In the genomic region with DNA sequence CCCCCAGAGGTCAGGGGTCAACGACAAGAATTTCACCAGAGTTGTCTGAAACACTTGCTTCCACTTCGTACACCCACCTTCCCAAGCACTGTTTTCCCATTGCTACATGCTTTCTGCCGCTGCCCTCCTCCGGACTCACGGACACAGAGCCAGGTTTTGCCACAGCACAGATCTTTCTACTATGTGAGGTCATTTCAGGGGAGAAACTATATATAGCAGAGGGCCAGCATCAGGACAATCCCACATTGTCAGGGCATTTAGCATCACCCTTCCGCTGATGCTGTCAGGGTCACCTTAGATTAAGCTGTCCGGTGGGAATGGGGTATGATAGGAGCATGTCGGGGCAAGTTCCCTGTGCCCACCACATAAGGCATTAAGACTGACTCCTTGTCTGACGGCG, we compare ENCODE assay signal across 36 mouse cellular contexts. TPM values are rescaled to one million over a fixed set of nuclear protein-coding genes. Genes with fewer than 3 reads are reported as not detected.
DNase-seq lines count a peak whose midpoint lies in the region; ATAC-seq and TF ChIP-seq lines count a peak whose summit lies in the region.
"Had no signal": no experiment of that assay in that cellular context is flagged by ENCODE, and none has a peak within 500 bp of the region (broad histone marks: within the 10 kb centered on the region; RNA-seq: fewer than 3 reads in every experiment).

No protein-coding gene starts in this region.

- DNase-seq in heart, adult 8-10 months (ENCODE audit: low spot score), result no peak
- no peak for DNase-seq in stomach, postnatal 0 days (ENCODE audit: low spot score)
- peak; percentile 89 for DNase-seq in heart, postnatal 0 days (ENCODE audit: low spot score)
- DNase-seq in hindbrain, embryonic 14.5 days (ENCODE audit: low spot score), result no peak
- DNase-seq in hindbrain, embryonic 10.5 days (ENCODE audit: low spot score), result no peak
- DNase-seq: adrenal gland, adult 2 months; adrenal gland, postnatal 36 days; cerebellum, adult 18-20 months; cerebellum, postnatal 25 days; gastrocnemius, postnatal 14 days; kidney, adult 8-10 months; kidney, postnatal 14 days; liver, embryonic 13.5 days; lung, adult 18-20 months; lung, postnatal 4 days; right cerebral cortex, adult 18-20 months; right cerebral cortex, postnatal 4 days; thymus, postnatal 4 days had no signal

- no peak for TF ChIP-seq CTCF in stomach, postnatal 0 days (IDR thresholded peaks at IDR 0.05; ENCODE audit: low read depth)
- no peak for TF ChIP-seq CTCF in heart, postnatal 0 days (IDR thresholded peaks at IDR 0.05; ENCODE audit: low read depth)

- ATAC-seq in heart, embryonic 12.5 days (ENCODE audit: insufficient number of reproducible peaks, low FRiP score), result no peak; the same call in 1 of the 2 replicates
- ATAC-seq in stomach, embryonic 14.5 days (ENCODE audit: insufficient number of reproducible peaks, insufficient read depth, low FRiP score, low read depth), result no peak
- no peak for ATAC-seq in stomach, postnatal 0 days (ENCODE audit: low FRiP score, low TSS enrichment)
- ATAC-seq in heart, postnatal 0 days (ENCODE audit: insufficient read depth, low read depth), result peak; percentile 81
- ATAC-seq in hindbrain, embryonic 14.5 days (ENCODE audit: low FRiP score), result no peak
- ATAC-seq: activated CD4-positive, CD25-positive, alpha-beta regulatory T cell, adult 4 months; CD4-positive, CD25-positive, alpha-beta regulatory T cell, adult 4 months; forebrain, embryonic 13.5 days; intestine, embryonic 16.5 days; lung, postnatal 0 days had no signal

- TF ChIP-seq EP300 in stomach, postnatal 0 days (optimal IDR thresholded peaks at IDR 0.05), result no peak
- no peak for TF ChIP-seq EP300 in heart, postnatal 0 days (IDR thresholded peaks at IDR 0.05; ENCODE audit: low read depth)

- no peaks in the 10 kb centered on the region for H3K9me3 ChIP-seq in heart, embryonic 12.5 days (replicated peaks)
- H3K9me3 ChIP-seq in stomach, embryonic 14.5 days (ENCODE audit: control insufficient read depth, low read depth, low read length), result no peaks in the 10 kb centered on the region
- no peaks in the 10 kb centered on the region for H3K9me3 ChIP-seq in stomach, postnatal 0 days (ENCODE audit: control insufficient read depth, low read length)
- H3K9me3 ChIP-seq in heart, postnatal 0 days (replicated peaks; ENCODE audit: control insufficient read depth, low read length), result no peaks in the 10 kb centered on the region
- H3K9me3 ChIP-seq in hindbrain, embryonic 14.5 days (ENCODE audit: control insufficient read depth, low read length), result no peaks in the 10 kb centered on the region
- H3K9me3 ChIP-seq in hindbrain, embryonic 10.5 days, result no peaks in the 10 kb centered on the region
- H3K9me3 ChIP-seq: embryonic facial prominence, embryonic 10.5 days; embryonic facial prominence, embryonic 15.5 days; forebrain, embryonic 13.5 days; hindbrain, embryonic 12.5 days; limb, embryonic 15.5 days; liver, embryonic 13.5 days; megakaryocyte, embryonic 14.5 days; midbrain, embryonic 12.5 days; neural tube, embryonic 12.5 days had no signal

- peak overlapping the region; percentile 67 for H3K27ac ChIP-seq in heart, embryonic 12.5 days (ENCODE audit: poor library complexity, severe bottlenecking)
- 0 out of 2 replicates have a peak overlapping the region, but pooled peaks have one; percentile 3 for H3K27ac ChIP-seq in stomach, embryonic 14.5 days (ENCODE audit: low read length)
- no peak overlapping the region for H3K27ac ChIP-seq in stomach, postnatal 0 days (replicated peaks)
- peak overlapping the region; percentile 84 for H3K27ac ChIP-seq in heart, postnatal 0 days (ENCODE audit: low read depth)
- no peak overlapping the region for H3K27ac ChIP-seq in hindbrain, embryonic 14.5 days
- H3K27ac ChIP-seq in hindbrain, embryonic 10.5 days, result no peak overlapping the region
- H3K27ac ChIP-seq: embryonic facial prominence, embryonic 10.5 days; forebrain, embryonic 13.5 days; hindbrain, embryonic 12.5 days; limb, embryonic 15.5 days; liver, embryonic 13.5 days; midbrain, embryonic 12.5 days; neural tube, embryonic 12.5 days had no signal

- no peak overlapping the region for H3K9ac ChIP-seq in heart, embryonic 12.5 days
- no peak overlapping the region for H3K9ac ChIP-seq in stomach, embryonic 14.5 days (replicated peaks; ENCODE audit: low read depth, low read length)
- no peak overlapping the region for H3K9ac ChIP-seq in stomach, postnatal 0 days (ENCODE audit: low read length)
- H3K9ac ChIP-seq in heart, postnatal 0 days (replicated peaks; ENCODE audit: low read depth, low read length), result 0 out of 2 replicates have a peak overlapping the region, but pooled peaks have one; percentile 3
- H3K9ac ChIP-seq in hindbrain, embryonic 14.5 days, result no peak overlapping the region
- H3K9ac ChIP-seq: embryonic facial prominence, embryonic 15.5 days; forebrain, embryonic 13.5 days; hindbrain, embryonic 12.5 days; limb, embryonic 15.5 days; liver, embryonic 13.5 days; midbrain, embryonic 12.5 days; neural tube, embryonic 12.5 days had no signal

- 47% methylated on average over 10 of the region's 10 CpGs for WGBS in heart, embryonic 12.5 days
- 82% methylated on average over 10 of the region's 10 CpGs for WGBS in stomach, embryonic 14.5 days
- WGBS in stomach, postnatal 0 days, result 86% methylated on average over 10 of the region's 10 CpGs
- WGBS in heart, postnatal 0 days, result 39% methylated on average over 10 of the region's 10 CpGs
- WGBS in hindbrain, embryonic 14.5 days, result 91% methylated on average over 10 of the region's 10 CpGs
- 87% methylated on average over 10 of the region's 10 CpGs for WGBS in hindbrain, embryonic 10.5 days

- H3K36me3 ChIP-seq in heart, embryonic 12.5 days, result no peaks in the 10 kb centered on the region
- H3K36me3 ChIP-seq in stomach, embryonic 14.5 days (ENCODE audit: control insufficient read depth, insufficient read depth, low read length), result no peaks in the 10 kb centered on the region
- no peaks in the 10 kb centered on the region for H3K36me3 ChIP-seq in stomach, postnatal 0 days (ENCODE audit: control insufficient read depth, insufficient read depth, low read length)
- H3K36me3 ChIP-seq in heart, postnatal 0 days (replicated peaks; ENCODE audit: control insufficient read depth, insufficient read depth, low read length), result no peaks in the 10 kb centered on the region
- no peaks in the 10 kb centered on the region for H3K36me3 ChIP-seq in hindbrain, embryonic 14.5 days (replicated peaks; ENCODE audit: control insufficient read depth, insufficient read depth)
- H3K36me3 ChIP-seq in hindbrain, embryonic 10.5 days, result no peaks in the 10 kb centered on the region
- H3K36me3 ChIP-seq: embryonic facial prominence, embryonic 10.5 days; embryonic facial prominence, embryonic 15.5 days; hindbrain, embryonic 12.5 days; limb, embryonic 15.5 days; liver, embryonic 13.5 days; midbrain, embryonic 12.5 days; neural tube, embryonic 12.5 days had no signal

- peak overlapping the region; percentile 29; the same call in 1 of the 2 replicates for H3K4me2 ChIP-seq in heart, embryonic 12.5 days
- H3K4me2 ChIP-seq in stomach, embryonic 14.5 days (replicated peaks; ENCODE audit: low read depth, low read length), result no peak overlapping the region
- no peak overlapping the region for H3K4me2 ChIP-seq in stomach, postnatal 0 days (replicated peaks; ENCODE audit: low read depth)
- 0 out of 2 replicates have a peak overlapping the region, but pooled peaks have one; percentile 11 for H3K4me2 ChIP-seq in heart, postnatal 0 days (ENCODE audit: low read depth, low read length)
- no peak overlapping the region for H3K4me2 ChIP-seq in hindbrain, embryonic 14.5 days (replicated peaks)
- H3K4me2 ChIP-seq: embryonic facial prominence, embryonic 15.5 days; forebrain, embryonic 13.5 days; hindbrain, embryonic 12.5 days; limb, embryonic 15.5 days; liver, embryonic 13.5 days; midbrain, embryonic 12.5 days; neural tube, embryonic 12.5 days had no signal

- H3K4me3 ChIP-seq in heart, embryonic 12.5 days, result no peak overlapping the region
- H3K4me3 ChIP-seq in stomach, embryonic 14.5 days (ENCODE audit: low read depth, low read length), result no peak overlapping the region
- no peak overlapping the region for H3K4me3 ChIP-seq in stomach, postnatal 0 days (ENCODE audit: low read depth, low read length)
- H3K4me3 ChIP-seq in heart, postnatal 0 days (ENCODE audit: low read depth, low read length), result no peak overlapping the region
- H3K4me3 ChIP-seq in hindbrain, embryonic 14.5 days (replicated peaks; ENCODE audit: low read length), result no peak overlapping the region
- H3K4me3 ChIP-seq in hindbrain, embryonic 10.5 days, result no peak overlapping the region
- H3K4me3 ChIP-seq: embryonic facial prominence, embryonic 10.5 days; embryonic facial prominence, embryonic 15.5 days; forebrain, embryonic 13.5 days; hindbrain, embryonic 12.5 days; limb, embryonic 15.5 days; liver, embryonic 13.5 days; megakaryocyte, embryonic 14.5 days; midbrain, embryonic 12.5 days; myocyte; neural tube, embryonic 12.5 days had no signal

- peaks cover 68% of the 10 kb centered on the region for H3K4me1 ChIP-seq in heart, embryonic 12.5 days (replicated peaks)
- H3K4me1 ChIP-seq in stomach, embryonic 14.5 days (ENCODE audit: control insufficient read depth, insufficient read depth, low read length), result peaks cover 42% of the 10 kb centered on the region
- peaks cover 11% of the 10 kb centered on the region for H3K4me1 ChIP-seq in stomach, postnatal 0 days (replicated peaks; ENCODE audit: control insufficient read depth, insufficient read depth)
- peaks cover 59% of the 10 kb centered on the region for H3K4me1 ChIP-seq in heart, postnatal 0 days (ENCODE audit: control insufficient read depth, insufficient read depth)
- no peaks in the 10 kb centered on the region for H3K4me1 ChIP-seq in hindbrain, embryonic 14.5 days (replicated peaks; ENCODE audit: control insufficient read depth, insufficient read depth, low read length)
- H3K4me1 ChIP-seq in hindbrain, embryonic 10.5 days (replicated peaks), result peaks cover 50% of the 10 kb centered on the region
- H3K4me1 ChIP-seq: neural tube, embryonic 12.5 days had no signal

- no peaks in the 10 kb centered on the region for H3K27me3 ChIP-seq in heart, embryonic 12.5 days (replicated peaks)
- H3K27me3 ChIP-seq in stomach, embryonic 14.5 days (ENCODE audit: control insufficient read depth, insufficient read depth, low read length), result no peaks in the 10 kb centered on the region
- no peaks in the 10 kb centered on the region for H3K27me3 ChIP-seq in stomach, postnatal 0 days (ENCODE audit: control insufficient read depth, insufficient read depth, low read length)
- no peaks in the 10 kb centered on the region for H3K27me3 ChIP-seq in heart, postnatal 0 days (ENCODE audit: control insufficient read depth, insufficient read depth, low read length)
- no peaks in the 10 kb centered on the region for H3K27me3 ChIP-seq in hindbrain, embryonic 14.5 days (ENCODE audit: control insufficient read depth, insufficient read depth, low read length)
- H3K27me3 ChIP-seq in hindbrain, embryonic 10.5 days (ENCODE audit: insufficient read depth, poor library complexity, severe bottlenecking), result no peaks in the 10 kb centered on the region
- H3K27me3 ChIP-seq: embryonic facial prominence, embryonic 15.5 days; forebrain, embryonic 13.5 days; hindbrain, embryonic 12.5 days; limb, embryonic 15.5 days; liver, embryonic 13.5 days; midbrain, embryonic 12.5 days; neural tube, embryonic 12.5 days had no signal

RNA-seq across cellular contexts. Expression of a gene that starts 15.5 kb away (rescaled TPM):
- polyA plus RNA-seq in heart, embryonic 12.5 days (2016; fragmentation: Nextera tagmentation; extraction: Ambion mirVana), result 13.8 and 16.1 TPM in 2 replicates
- 10 to 100 TPM; 15.9 to 18.2 (median 16.5) TPM for total RNA-seq in heart, adult 8-10 months (2022)
- polyA plus RNA-seq in stomach, embryonic 14.5 days (2014; fragmentation: Nextera tagmentation; extraction: Ambion mirVana), result 10.4 and 10.8 TPM in 2 replicates
- 21.3 and 23.5 TPM in 2 replicates for polyA plus RNA-seq in stomach, postnatal 0 days (2015; fragmentation: Nextera tagmentation; extraction: Ambion mirVana)
- total RNA-seq in heart, postnatal 0 days (2014; rRNA removed; ENCODE audit: low replicate concordance), result 29.6 and 38.7 TPM in 2 replicates
- polyA plus RNA-seq in heart, postnatal 0 days (2015; fragmentation: Nextera tagmentation; extraction: Ambion mirVana), result 21.9 and 24.8 TPM in 2 replicates
- polyA plus RNA-seq in hindbrain, embryonic 14.5 days (2014; fragmentation: Nextera tagmentation; extraction: Ambion mirVana), result 8.6 and 9.2 TPM in 2 replicates
- 11.5 and 16.9 TPM in 2 replicates for polyA plus RNA-seq in hindbrain, embryonic 10.5 days (2016; fragmentation: Nextera tagmentation; extraction: Ambion mirVana)

RNA-seq across cellular contexts. Expression of a gene that starts 16.1 kb away (rescaled TPM):
- polyA plus RNA-seq in heart, embryonic 12.5 days (2016; fragmentation: Nextera tagmentation; extraction: Ambion mirVana), result 21.6 and 26.3 TPM in 2 replicates
- 10 to 100 TPM; 16.0 to 23.9 (median 20.6) TPM for total RNA-seq in heart, adult 8-10 months (2022)
- polyA plus RNA-seq in stomach, embryonic 14.5 days (2014; fragmentation: Nextera tagmentation; extraction: Ambion mirVana), result 37.6 and 44.1 TPM in 2 replicates
- 10.2 and 11.7 TPM in 2 replicates for polyA plus RNA-seq in stomach, postnatal 0 days (2015; fragmentation: Nextera tagmentation; extraction: Ambion mirVana)
- total RNA-seq in heart, postnatal 0 days (2014; rRNA removed; ENCODE audit: low replicate concordance), result 34.9 and 39.3 TPM in 2 replicates
- 11.5 and 13.1 TPM in 2 replicates for polyA plus RNA-seq in heart, postnatal 0 days (2015; fragmentation: Nextera tagmentation; extraction: Ambion mirVana)
- 29.6 and 31.6 TPM in 2 replicates for polyA plus RNA-seq in hindbrain, embryonic 14.5 days (2014; fragmentation: Nextera tagmentation; extraction: Ambion mirVana)
- 32.2 and 39.5 TPM in 2 replicates for polyA plus RNA-seq in hindbrain, embryonic 10.5 days (2016; fragmentation: Nextera tagmentation; extraction: Ambion mirVana)

RNA-seq across cellular contexts. Expression of a gene that starts 38.7 kb away (rescaled TPM):
- polyA plus RNA-seq in heart, embryonic 12.5 days (2016; fragmentation: Nextera tagmentation; extraction: Ambion mirVana), result not detected in 2 replicates
- under 1 TPM in 3 of 4 experiments, not detected in 1; 0.49 to 0.63 (median 0.53) TPM for total RNA-seq in heart, adult 8-10 months (2022)
- 0.30 TPM in 1 of 2 replicates, not detected in the other for polyA plus RNA-seq in stomach, embryonic 14.5 days (2014; fragmentation: Nextera tagmentation; extraction: Ambion mirVana)
- polyA plus RNA-seq in stomach, postnatal 0 days (2015; fragmentation: Nextera tagmentation; extraction: Ambion mirVana), result 0.11 and 0.12 TPM in 2 replicates
- not detected in 2 replicates for total RNA-seq in heart, postnatal 0 days (2014; rRNA removed; ENCODE audit: low replicate concordance)
- polyA plus RNA-seq in heart, postnatal 0 days (2015; fragmentation: Nextera tagmentation; extraction: Ambion mirVana), result 0.14 TPM in 2 replicates
- polyA plus RNA-seq in hindbrain, embryonic 14.5 days (2014; fragmentation: Nextera tagmentation; extraction: Ambion mirVana), result 0.82 and 1.2 TPM in 2 replicates
- polyA plus RNA-seq in hindbrain, embryonic 10.5 days (2016; fragmentation: Nextera tagmentation; extraction: Ambion mirVana), result 0.39 TPM in 1 of 2 replicates, not detected in the other
- total RNA-seq: granulocyte monocyte progenitor cell, adult 5-6 weeks had no signal
- polyA plus RNA-seq: activated CD4-positive, CD25-positive, alpha-beta regulatory T cell, adult 4 months; CD4-positive, CD25-positive, alpha-beta regulatory T cell, adult 4 months; hindbrain, embryonic 12.5 days; midbrain, embryonic 12.5 days had no signal

RNA-seq across cellular contexts. Expression of a gene that starts 48.3 kb away (rescaled TPM):
- polyA plus RNA-seq in heart, embryonic 12.5 days (2016; fragmentation: Nextera tagmentation; extraction: Ambion mirVana), result 0.69 and 1.0 TPM in 2 replicates
- 1 to 10 TPM in 3 of 4 experiments, under 1 TPM in 1; 0.92 to 2.5 (median 1.5) TPM for total RNA-seq in heart, adult 8-10 months (2022)
- polyA plus RNA-seq in stomach, embryonic 14.5 days (2014; fragmentation: Nextera tagmentation; extraction: Ambion mirVana), result 1.7 and 1.9 TPM in 2 replicates
- polyA plus RNA-seq in stomach, postnatal 0 days (2015; fragmentation: Nextera tagmentation; extraction: Ambion mirVana), result 1.6 and 1.8 TPM in 2 replicates
- 1.2 and 1.3 TPM in 2 replicates for total RNA-seq in heart, postnatal 0 days (2014; rRNA removed; ENCODE audit: low replicate concordance)
- polyA plus RNA-seq in heart, postnatal 0 days (2015; fragmentation: Nextera tagmentation; extraction: Ambion mirVana), result 1.4 and 1.5 TPM in 2 replicates
- polyA plus RNA-seq in hindbrain, embryonic 14.5 days (2014; fragmentation: Nextera tagmentation; extraction: Ambion mirVana), result 1.3 and 2.2 TPM in 2 replicates
- 1.3 and 1.9 TPM in 2 replicates for polyA plus RNA-seq in hindbrain, embryonic 10.5 days (2016; fragmentation: Nextera tagmentation; extraction: Ambion mirVana)
- total RNA-seq: granulocyte monocyte progenitor cell, adult 5-6 weeks had no signal
- polyA plus RNA-seq: activated CD4-positive, CD25-positive, alpha-beta regulatory T cell, adult 4 months; CD4-positive, CD25-positive, alpha-beta regulatory T cell, adult 4 months had no signal

RNA-seq across cellular contexts. Expression of a gene that starts 55.0 kb away (rescaled TPM):
- not detected in 2 replicates for polyA plus RNA-seq in heart, embryonic 12.5 days (2016; fragmentation: Nextera tagmentation; extraction: Ambion mirVana)
- total RNA-seq in heart, adult 8-10 months (2022), result under 1 TPM in 2 of 4 experiments, not detected in 2; 0.22 to 0.31 TPM
- 0.24 TPM in 1 of 2 replicates, not detected in the other for polyA plus RNA-seq in stomach, embryonic 14.5 days (2014; fragmentation: Nextera tagmentation; extraction: Ambion mirVana)
- polyA plus RNA-seq in stomach, postnatal 0 days (2015; fragmentation: Nextera tagmentation; extraction: Ambion mirVana), result not detected in 2 replicates
- 0.15 TPM in 1 of 2 replicates, not detected in the other for total RNA-seq in heart, postnatal 0 days (2014; rRNA removed; ENCODE audit: low replicate concordance)
- polyA plus RNA-seq in heart, postnatal 0 days (2015; fragmentation: Nextera tagmentation; extraction: Ambion mirVana), result not detected in 2 replicates
- polyA plus RNA-seq in hindbrain, embryonic 14.5 days (2014; fragmentation: Nextera tagmentation; extraction: Ambion mirVana), result not detected in 2 replicates
- polyA plus RNA-seq in hindbrain, embryonic 10.5 days (2016; fragmentation: Nextera tagmentation; extraction: Ambion mirVana), result not detected in 2 replicates
- total RNA-seq: granulocyte monocyte progenitor cell, adult 5-6 weeks; midbrain, postnatal 0 days had no signal
- polyA plus RNA-seq: activated CD4-positive, CD25-positive, alpha-beta regulatory T cell, adult 4 months; CD4-positive, CD25-positive, alpha-beta regulatory T cell, adult 4 months; forebrain, embryonic 13.5 days; hindbrain, embryonic 12.5 days; limb, embryonic 15.5 days; liver, embryonic 13.5 days; midbrain, embryonic 12.5 days; midbrain, postnatal 0 days; neural tube, embryonic 12.5 days; thymus, postnatal 0 days had no signal

Comparison
In these comparisons a context has a peak if more than half of its experiments do, and no peak if none do; other contexts are left out.
1. H3K27ac ChIP-seq: peak in heart, embryonic 12.5 days (single experiment), stomach, embryonic 14.5 days (single experiment) and heart, postnatal 0 days (single experiment); none in stomach, postnatal 0 days (single experiment), hindbrain, embryonic 14.5 days (single experiment) and hindbrain, embryonic 10.5 days (single experiment).
2. H3K4me2 ChIP-seq: peak in heart, embryonic 12.5 days (single experiment) and heart, postnatal 0 days (single experiment); none in stomach, embryonic 14.5 days (single experiment), stomach, postnatal 0 days (single experiment) and hindbrain, embryonic 14.5 days (single experiment).